Mouse (Mus musculus) bone marrow, adult 2 months (tissue): ENCODE data around the gene Ncaph.
"Not testable (repeated sequence)": the region's sequence is repeated elsewhere in the genome, so short reads cannot be mapped to it uniquely, and the experiment has no call there.

Experiments
- CTCF ChIP-seq: fragments of 200-500 bp; IDR thresholded peaks from 2 replicates; pipeline ENCODE4 v1.5.1; 2011; ENCODE audit warnings: low read length, control low read depth; ENCODE audit not compliant: control insufficient read depth, insufficient read depth
- POLR2A ChIP-seq: fragments of 200-500 bp; IDR thresholded peaks from 2 replicates; pipeline ENCODE4 v1.6.1; 2011; ENCODE audit warnings: low read depth, mild to moderate bottlenecking, control low read depth, low read length, borderline replicate concordance; ENCODE audit not compliant: control insufficient read depth

GRCm38 (mm10) chr2:127079066-127079465, 54.7 kb downstream of the Ncaph start:
- not testable (repeated sequence) for TF ChIP-seq CTCF, POLR2A
